Mouse (Mus musculus): ENCODE data around the gene Akap8.

Gene Akap8

DNA sequence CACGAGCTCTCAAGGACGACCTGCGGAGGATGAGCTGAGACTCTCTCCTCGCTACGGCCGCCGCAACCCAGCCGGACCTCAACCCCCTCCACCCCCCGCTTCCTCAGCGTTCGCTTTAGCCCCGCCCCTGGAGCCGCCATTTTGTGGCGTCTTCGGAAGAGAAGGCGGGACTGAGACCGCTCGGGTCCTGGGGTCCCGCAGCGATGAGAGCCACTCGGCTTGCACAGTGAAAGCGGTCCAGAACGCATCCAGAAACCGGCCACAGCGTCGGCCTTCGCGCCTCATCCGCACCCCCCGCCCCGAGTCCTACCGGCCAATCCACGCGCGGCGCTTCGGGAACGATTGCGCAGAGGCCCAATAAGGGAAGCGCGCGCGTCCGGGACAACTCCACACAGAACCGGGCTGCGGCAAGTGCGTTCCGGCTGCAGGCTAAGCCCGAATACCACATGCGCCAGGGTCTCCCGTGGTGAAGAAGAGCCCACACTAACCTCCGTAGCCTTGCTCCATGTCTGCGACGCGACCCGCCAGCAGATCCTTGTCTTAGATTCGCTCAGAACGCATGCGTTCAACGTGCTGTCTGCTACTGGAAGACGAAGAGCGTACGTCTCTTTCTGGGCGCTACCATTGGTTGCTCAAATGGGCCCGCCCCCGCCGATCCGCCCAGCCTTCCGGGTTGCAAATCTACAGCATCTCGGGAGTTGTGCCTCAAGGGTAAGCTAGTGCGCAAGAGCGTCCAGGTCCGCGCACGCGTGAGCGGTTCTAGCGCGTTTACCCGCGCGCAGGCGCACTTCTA lies at the start of gene Akap8:
TSS of gene Akap8 (minus strand) at position 642 of the 793 bp plus-strand sequence.
- DNase-seq: peak; percentile 96 to 98

DNA sequence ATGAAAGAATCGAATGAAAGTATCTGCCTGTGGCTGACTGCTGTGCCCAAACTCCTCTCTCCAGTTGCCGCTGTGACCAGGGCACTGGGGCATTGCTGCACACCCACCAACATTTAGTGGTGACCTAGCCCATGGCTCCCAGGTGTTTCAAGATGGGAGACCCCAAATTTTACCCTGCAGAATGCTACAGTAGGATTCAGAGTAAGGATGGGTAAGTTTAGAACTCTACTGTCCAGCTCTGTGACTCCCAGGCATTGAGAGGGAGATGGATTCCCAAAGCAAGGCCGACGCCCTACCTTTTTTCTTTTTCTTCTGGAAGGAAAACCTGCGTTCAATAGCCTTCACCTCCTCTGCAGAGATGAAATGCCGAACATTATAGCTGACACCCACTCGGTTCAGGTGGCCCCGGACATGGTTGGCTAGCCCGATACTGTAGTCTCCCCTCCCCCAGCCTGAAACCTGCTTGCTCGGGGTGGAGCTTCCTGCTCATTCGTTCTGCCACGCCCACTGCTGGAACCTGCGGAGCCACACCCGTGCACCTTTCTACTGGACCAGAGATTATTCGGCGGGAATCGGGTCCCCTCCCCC lies 48.0 kb upstream of the Akap8 start:
- no peak for DNase-seq

DNA sequence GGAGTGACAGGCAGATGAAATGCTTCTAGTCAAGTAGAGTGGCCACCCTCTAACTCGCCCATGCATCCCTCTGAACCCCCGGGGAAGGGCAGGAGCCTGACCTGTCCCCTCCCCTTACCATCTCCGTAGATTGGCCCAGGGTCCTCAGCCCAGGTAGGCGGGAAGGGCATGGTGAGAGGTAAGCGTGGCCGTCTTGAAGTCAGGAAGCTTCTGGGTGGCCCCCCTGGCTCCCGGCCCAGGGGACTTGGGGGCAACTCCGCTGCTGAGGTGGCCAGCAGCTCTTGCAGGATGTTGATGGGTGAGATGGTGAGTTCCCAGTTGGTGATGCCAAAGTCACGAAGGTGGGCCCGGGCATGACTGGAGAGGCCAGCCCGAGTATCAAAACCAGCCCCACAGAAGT lies 46.7 kb upstream of the Akap8 start:
- DNase-seq: no peak

GRCm38 (mm10) chr17:32365296-32365695 lies 44.3 kb upstream of the Akap8 start:
- DNase-seq: no peak

GRCm38 (mm10) chr17:32364850-32365249 lies 43.8 kb upstream of the Akap8 start:
- DNase-seq: no peak

DNA sequence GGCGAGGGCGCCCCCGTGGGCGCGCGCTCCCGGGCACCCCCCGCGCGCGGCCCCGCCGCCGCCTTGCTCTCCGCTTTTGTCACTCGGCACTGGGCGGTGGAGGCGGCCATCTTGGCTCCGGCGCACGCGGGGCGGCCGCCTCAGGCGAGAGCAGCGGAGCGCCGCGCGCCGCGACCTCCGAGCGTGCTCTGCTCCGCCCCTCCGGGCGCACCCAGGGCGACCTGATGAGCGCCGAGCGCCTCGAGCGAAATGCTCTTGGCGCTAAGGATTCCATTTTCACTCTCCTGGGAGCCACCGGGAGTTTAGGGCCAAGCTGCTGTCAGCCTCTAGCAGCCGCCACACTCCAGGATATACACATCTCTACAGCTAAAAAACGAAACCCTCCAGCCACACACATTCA lies 43.3 kb upstream of the Akap8 start:
- DNase-seq: peak; percentile 78 to 85

DNA sequence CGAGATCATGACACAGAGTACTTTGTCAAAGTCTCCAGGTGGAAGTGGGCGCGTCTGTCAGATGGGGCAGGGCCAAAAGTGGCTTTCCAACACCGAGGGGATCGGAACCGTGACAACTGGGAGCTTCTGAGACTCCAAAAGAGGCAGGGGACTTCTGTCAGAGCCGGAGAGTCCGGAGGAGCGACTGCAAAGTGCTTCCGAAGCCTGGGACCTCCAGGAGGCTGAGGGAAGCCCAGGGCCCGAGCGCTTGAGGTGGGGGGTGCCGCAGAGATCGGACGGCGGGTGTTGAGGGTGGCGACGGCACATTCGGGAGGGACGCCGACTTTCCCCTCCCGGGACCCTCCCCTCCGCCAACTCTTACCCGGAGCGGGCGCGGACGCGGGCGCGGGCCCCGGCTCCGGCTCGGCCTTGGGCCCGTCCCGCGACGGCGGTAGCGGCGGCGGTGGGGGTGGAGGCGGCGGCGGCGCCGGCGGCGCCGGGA lies 42.8 kb upstream of the Akap8 start:
- DNase-seq: peak in 1 of 2 experiments; percentile 16

GRCm38 (mm10) chr17:32362686-32363085 lies 41.6 kb upstream of the Akap8 start:
- DNase-seq: no peak

GRCm38 (mm10) chr17:32359928-32360327 lies 38.9 kb upstream of the Akap8 start:
- no peak for DNase-seq

DNA sequence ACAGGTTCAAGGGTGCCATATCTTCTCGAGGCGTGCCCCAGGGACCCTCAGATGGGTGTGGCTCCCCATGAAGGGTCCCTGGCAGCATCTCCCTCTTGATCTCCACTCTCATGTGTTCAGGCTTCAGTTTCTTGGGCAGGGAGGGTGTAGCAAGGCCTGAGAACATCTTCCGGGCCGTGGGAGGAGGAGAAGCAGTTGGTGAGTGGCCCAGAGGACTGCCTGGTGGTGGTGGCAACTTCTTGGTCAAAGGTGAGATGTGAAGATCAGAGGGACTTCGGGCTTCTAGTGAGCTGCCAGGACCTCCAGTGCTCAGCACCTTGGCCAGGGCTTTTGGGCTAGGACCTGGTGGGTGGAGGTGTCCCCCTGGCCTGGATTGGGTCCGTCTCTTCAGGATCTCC lies 37.9 kb upstream of the Akap8 start:
- no peak for DNase-seq

DNA sequence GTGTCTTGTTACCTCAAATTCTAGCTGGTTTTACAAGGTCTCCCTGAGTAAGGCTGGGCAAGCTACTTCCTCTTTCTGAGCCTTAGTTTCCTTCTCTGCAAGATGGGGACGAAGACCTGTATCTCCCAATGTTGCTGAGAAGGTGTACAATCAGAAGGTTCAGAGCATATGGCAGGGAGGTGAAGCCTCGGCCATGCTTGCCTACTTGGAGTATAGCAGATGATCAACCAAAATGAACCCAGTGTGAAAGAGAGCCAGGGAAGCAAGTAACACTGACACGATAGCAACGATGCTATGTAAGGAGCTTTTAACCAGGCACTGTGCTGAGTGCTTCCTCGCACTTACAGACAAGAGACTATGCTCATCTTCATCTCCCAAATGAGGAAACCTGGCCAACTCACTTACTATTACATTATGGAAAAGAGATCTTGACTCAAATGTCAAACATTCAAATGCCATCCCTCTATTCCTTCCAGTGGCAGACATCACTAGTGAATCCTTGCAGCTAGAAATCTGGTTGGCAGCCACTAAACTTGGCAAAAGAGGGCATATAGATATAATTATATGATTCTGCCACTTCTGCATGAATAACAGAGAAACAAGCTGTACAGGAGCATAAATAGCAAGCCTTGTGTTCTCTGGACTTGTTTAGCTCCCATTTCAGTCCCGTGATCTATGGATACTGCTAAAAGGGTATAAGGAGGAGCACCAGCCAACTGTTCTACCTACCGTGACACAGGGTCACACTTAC lies 37.3 kb upstream of the Akap8 start:
- DNase-seq: no peak

DNA sequence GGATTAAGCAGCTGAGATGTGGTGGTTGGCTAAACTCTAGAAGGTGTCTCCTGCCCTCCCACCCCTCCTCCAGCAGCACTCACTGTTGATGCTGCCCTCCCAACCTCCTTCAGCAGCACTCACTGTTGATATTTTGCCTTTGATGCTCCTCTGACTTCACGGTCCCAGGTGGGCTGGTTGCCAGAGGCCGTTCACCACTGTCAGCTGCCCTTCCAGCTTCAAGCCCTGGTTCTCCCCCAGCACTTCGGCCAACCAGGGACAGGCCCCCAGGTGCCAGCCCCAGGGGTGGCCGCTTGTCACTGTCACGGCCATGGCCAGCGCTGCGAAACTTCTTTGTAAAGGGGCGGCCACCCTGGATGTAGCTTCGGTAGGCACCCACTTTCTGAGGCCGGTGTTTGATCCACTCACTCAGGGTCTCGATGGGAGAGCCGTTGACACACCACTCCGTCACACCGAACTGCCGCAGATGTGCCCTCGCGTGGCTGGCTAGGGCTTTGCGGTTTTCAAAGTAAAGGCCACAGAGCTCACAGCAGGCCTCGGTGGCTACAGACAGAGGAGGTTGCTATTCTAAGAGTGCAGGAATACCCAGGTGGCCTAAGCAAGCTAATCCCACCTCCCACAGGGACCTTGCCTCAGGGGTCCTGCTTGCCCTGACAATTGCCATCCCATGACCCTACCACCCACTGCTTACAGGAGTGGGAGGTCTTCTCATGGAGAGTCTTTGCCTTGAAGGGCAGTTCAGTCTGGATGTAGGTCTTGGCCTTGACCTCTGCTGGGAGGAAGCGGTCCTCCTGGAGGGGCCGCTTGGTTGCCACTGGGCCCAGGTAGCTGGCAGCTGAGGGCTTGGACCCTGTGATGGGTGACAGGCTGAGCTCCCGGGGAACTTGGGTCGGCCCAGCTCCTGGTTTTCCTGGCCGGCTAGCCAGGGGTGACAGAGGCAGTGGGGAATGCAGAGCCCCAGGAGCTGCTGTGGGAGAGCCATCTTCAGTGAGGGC lies 36.0 kb upstream of the Akap8 start:
- DNase-seq: no peak

DNA sequence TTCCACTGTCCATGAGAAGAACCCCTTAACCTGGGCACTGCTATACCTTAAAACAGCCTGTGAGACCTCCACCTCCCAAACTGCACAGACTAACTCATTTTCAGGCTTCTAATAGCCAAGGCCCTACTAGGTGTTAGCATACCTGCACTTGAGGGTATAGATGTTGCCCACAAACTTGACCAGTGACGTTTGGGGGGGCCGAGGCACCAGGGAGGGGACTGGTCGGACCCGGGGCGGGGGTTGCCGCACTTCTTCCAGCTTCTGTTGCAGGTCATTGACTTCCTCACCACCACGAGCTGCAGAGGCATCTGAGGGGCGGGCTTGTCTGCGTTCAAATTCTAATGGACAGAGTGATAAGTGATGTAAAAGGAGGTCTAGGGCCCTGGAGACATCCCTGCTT lies 35.2 kb upstream of the Akap8 start:
- DNase-seq: no peak

DNA sequence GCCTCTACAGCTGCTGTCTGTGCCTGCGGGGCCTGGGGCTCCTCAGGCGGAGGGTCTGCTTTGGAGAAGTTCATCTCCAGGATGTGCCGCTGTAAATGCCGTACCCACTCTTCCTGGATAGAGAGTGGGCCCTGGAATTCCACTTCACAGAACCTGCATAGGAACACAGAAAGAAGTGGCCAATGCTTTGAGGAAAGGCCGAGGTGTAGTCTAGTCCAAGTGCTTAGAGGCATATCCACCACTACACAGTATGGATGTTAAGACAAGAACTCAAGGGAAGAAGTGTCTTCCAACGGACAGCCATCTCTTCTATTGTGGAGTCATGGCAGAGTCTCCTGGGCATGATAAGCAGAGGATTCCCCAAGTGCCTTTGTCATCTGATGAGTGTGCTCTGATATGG lies 34.0 kb upstream of the Akap8 start:
- DNase-seq: no peak

DNA sequence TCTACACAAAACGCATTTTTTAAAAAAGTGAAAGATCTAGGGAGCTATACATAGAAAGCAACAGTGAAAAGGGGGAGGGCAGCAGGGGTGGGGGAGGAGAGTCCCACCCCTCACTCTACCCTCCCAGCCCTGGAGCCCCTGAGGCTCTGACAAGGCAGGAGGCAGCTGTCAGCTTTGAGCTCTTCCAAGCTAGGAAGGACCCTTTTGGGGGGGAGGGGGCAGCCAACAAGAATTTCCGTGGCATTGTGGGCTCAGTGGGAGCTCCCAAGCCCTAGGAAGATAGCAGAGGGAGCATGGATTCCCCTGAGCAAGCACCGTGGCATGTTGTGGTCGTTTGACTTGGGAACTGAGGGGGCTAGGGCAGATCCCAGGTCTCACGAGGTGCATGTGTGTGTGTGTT lies 33.2 kb upstream of the Akap8 start:
- DNase-seq: no peak

DNA sequence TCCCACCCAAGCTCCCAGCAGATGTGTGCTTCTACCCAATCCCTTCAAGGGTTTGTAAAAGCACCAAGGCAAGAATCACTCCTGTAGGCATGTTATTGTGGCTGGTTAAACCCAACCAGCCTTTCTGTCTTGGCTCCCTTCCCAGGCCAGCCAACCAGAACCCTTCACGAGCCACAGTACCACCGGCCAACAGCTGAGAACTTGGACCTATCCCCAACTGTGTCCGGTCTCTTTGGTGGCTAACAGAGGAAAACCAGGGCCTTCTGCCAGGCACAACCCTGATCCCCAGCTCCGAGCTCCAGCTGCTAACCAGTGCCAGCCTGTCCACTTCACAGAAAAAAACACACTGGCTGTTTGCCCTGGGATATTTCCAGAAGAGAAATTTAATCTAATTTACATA lies 32.7 kb upstream of the Akap8 start:
- DNase-seq: no peak

DNA sequence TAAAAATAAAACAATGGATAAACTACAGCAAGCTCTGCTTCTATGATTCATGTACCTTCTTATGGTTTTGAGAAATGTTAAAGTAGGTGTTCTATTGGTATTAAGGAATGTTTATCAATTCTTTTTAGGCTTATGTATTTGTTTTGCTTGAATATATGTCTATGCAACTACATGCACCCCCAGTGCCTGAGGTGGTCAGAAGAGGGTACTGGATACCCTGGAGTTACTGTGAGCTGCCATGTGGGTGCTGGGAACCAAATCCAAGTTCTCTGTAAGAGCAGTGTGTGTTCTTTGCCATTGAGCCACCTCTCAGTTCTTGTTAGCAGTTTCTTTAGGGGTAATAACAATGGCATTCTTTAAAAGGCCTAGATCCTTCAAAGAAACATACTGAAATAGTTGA lies 30.7 kb upstream of the Akap8 start:
- no peak for DNase-seq

DNA sequence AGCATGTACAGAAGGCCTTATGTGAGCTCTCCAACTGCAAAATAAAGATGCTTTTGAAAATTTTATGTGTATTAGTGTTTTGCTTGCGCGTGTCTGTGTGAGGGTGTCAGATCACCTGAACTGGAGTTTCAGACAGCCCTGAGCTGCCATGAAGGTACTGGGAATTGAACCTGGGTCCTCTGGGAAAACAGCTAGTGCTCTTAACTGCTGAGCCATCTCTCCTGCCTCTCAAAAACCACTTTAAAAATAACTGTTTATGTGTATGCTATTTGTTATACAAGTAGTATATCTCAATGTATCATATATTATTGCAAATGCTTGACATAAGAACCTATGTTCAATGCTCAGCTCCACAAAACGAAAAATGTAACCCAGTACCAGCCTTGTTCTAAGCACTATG lies 30.2 kb upstream of the Akap8 start:
- DNase-seq: no peak

DNA sequence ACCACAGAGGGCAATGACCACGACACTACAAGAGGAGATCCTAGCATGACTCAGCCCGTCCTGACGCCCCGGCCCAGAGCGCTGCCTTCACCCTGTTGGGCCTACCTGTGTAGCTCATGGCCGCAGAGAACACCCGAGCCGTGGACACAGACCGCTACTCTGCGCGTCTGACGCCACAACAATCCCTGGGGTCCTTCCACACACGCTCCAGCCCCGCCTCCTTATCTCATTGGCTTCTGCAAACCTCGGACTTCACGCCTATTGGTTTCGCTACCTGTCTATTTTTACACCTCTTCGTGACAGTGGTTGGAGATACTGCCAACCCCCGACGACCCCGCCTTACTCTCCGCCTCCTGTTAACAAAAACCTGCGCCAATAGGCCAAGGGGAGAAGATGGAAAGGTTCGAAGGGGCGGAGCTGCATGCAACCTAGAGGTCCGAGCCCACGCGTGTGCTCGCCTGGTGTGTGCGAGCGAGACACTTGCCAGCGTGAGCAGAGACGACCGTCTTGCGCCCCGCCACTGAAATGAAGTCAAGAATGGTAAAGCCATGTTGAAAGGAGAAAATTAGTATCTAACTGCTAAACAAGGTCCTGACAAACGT lies 29.4 kb upstream of the Akap8 start, which contains the start of gene Akap8l:
TSS of gene Akap8l (minus strand) at position 226 of the 602 bp plus-strand sequence.
- DNase-seq: peak; percentile 91 to 95

GRCm38 (mm10) chr17:32349851-32350381 lies 28.9 kb upstream of the Akap8 start:
- no peak for DNase-seq

DNA sequence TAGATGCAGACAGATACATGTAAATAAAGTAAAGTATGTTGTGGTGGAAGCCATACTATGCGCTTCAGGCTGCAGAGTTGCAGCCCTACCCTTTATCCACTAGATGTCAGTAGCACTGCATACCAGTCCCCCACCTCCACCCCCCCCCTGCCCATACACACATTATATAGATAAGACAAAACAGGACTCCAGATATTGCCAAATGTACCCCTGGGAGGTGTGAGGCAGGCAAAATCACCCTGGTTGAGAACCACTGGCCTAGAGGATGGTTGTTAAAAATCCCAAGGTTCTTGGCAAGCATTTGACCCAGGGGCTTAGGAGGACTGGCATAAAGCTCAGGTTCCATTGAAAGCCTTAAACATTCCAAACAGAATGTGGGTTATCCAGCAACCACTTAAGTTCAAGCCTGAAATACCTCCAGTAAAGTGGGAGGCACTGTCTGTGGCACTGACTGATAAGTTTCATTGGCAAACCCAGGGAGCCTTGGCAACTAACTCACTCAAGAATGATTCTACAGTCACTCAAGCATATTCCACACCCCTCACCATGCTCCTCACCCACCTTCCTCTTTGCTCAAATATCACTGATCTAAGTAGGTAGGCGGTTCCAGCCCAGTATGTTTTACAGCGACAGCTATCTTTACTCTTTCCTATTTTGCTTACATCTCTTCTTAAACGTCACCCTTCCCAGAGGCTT lies 28.1 kb upstream of the Akap8 start:
- peak; percentile 28 to 29 for DNase-seq

Data from thymus, postnatal 36 days (tissue).